Mouse (Mus musculus) macrophage (primary cell): ENCODE measurements around the gene Ppp1r21. TPM values are rescaled to one million over a fixed set of nuclear protein-coding genes. Genes with fewer than 3 reads are reported as not detected.
A peak's percentile ranks its signal among the peaks of the same experiment; 100 is the strongest.

Source experiments
- H3K27ac ChIP-seq: fragments of 350-480 bp; formaldehyde crosslinking; 2 replicates; pipeline ENCODE4 v1.9.0; 2021
- H3K36me3 ChIP-seq: fragments of 350-480 bp; formaldehyde crosslinking; 2 replicates; pipeline ENCODE4 v1.9.0; 2021; ENCODE audit errors: inconsistent target
- H3K4me3 ChIP-seq: fragments of 350-480 bp; formaldehyde crosslinking; 2 replicates; pipeline ENCODE4 v1.9.0; 2021; ENCODE audit errors: inconsistent target
- H3K79me2 ChIP-seq: fragments of 350-480 bp; formaldehyde crosslinking; 2 replicates; pipeline ENCODE4 v1.9.0; 2021; ENCODE audit errors: inconsistent target
- WGBS: methylation state at CpG from one replicate; pipeline ENCODE4 v1.1.7; 2026; ENCODE audit warnings: inconsistent platforms; ENCODE audit not compliant: missing documents; 5-methylcytosine and 5-hydroxymethylcytosine counted together
- polyA plus RNA-seq: library from polyadenylated mRNA; stranded (reverse); fragments of 250-400 nt; gene quantifications from 3 replicates; pipeline ENCODE4 v1.2.4, GENCODE M21; 2018; ENCODE audit warnings: inconsistent platforms

Gene Ppp1r21
- polyA plus RNA-seq, 1 experiment from 2014 or later, result 60.1 TPM

DNA sequence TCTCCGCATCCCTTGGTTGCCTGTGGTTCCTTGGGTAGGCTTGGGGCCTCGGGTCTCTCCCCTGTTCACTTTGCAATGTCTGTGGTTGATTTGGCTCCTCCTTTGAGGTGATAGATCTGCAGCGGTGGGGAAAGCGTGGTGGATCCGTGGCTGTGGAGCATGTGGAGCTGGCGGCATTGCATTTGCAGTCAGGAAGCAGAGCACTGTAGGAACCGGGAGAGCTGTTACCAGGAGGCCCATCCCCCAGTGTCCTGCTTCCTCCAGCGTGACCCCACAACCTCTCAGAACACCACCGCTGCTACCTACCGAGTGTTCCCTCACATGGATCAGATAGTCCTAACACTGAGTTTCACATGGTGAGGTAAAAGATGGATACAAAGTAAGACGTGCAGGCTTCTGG lies 40.9 kb downstream of the Ppp1r21 start:
- H3K36me3 ChIP-seq, result peaks cover 91% of the 10 kb centered on the region
- H3K27ac ChIP-seq, result no peak overlapping the region
- 96% methylated on average over 11 of the region's 11 CpGs for WGBS
- no peaks in the 10 kb centered on the region for H3K79me2 ChIP-seq
- H3K4me3 ChIP-seq, result no peak overlapping the region

DNA sequence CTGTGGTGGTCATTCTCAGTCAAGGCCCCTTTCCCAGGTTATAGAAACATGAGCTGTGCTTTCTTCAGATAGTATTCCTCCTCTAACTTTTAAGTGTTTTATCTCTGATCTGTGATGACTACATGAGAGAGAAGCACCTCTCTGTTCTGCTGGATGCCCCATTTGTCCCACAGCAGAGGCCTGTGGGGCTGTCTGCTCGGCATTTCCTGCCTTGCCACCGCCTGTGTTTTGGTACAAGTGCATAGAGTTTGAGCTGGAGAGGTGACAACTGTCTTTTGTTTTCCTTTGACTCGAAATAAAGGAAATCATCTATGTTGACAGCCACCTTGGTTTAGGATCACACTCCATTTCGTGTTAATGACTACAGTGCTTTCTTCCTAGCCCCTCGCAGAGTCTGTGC lies 44.9 kb downstream of the Ppp1r21 start:
- no peak overlapping the region for H3K4me3 ChIP-seq
- no peak overlapping the region for H3K27ac ChIP-seq
- no peaks in the 10 kb centered on the region for H3K79me2 ChIP-seq
- H3K36me3 ChIP-seq, result peaks cover 94% of the 10 kb centered on the region
- WGBS, result 93% methylated on average over 5 of the region's 5 CpGs

DNA sequence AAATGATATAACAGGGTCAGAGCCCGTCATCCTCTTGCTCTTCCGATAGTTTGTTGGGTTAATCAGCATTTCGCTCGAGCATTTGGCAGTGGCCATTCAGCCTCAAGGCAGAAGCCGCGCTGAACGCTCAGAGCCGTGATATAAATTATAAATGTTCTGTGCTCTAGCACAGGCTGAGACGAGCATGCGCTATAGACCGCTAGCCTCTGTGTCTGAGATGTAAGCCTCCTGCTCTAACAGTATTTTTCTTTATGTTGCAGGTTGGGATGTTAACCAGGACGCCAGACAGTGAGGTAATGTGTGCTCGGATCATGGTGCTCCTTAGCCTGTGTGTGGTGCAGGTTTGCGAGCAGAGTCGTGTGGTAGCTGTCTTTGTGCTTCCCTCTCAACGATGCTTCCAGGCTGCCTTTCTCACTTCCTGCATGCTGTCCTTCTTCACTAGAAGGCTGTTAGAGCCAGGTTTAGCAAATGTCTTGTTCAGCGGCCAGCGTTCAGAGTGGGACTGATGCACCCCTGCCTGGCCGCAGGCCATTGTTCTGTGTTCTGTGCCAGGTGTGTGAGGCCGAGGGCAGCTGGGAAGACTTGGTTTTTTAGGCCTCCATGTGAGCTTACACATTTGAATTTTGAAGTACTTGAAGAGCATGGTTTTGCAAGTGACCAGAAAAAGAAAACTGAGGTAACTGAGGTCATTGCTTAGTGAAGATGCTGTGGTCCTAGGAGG lies 48.8 kb downstream of the Ppp1r21 start:
- peaks cover 96% of the 10 kb centered on the region for H3K36me3 ChIP-seq
- no peak overlapping the region for H3K27ac ChIP-seq
- H3K79me2 ChIP-seq, result no peaks in the 10 kb centered on the region
- no peak overlapping the region for H3K4me3 ChIP-seq
- WGBS, result 96% methylated on average over 19 of the region's 20 CpGs

DNA sequence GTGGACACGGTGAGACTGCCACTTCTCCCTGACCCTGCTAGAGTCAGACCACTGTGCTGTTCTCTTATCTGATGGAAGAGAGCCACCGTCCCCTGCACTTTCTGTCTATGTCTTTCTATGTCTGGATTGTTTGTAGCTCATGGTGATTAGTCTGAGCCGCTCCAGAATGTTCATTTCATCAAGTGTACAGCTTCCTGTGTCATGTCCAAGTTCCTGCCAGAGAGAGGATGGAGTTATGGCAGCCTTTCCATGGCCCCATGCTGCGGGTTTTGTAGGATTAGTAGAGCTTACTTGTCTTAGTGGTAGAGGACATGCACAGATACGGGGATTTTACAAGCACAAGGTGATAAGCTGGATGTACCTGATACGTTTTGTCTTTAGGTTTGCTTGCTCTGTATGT lies 50.6 kb downstream of the Ppp1r21 start:
- no peak overlapping the region for H3K27ac ChIP-seq
- WGBS, result 94% methylated on average over 6 of the region's 6 CpGs
- peaks cover 95% of the 10 kb centered on the region for H3K36me3 ChIP-seq
- no peaks in the 10 kb centered on the region for H3K79me2 ChIP-seq
- H3K4me3 ChIP-seq, result no peak overlapping the region

DNA sequence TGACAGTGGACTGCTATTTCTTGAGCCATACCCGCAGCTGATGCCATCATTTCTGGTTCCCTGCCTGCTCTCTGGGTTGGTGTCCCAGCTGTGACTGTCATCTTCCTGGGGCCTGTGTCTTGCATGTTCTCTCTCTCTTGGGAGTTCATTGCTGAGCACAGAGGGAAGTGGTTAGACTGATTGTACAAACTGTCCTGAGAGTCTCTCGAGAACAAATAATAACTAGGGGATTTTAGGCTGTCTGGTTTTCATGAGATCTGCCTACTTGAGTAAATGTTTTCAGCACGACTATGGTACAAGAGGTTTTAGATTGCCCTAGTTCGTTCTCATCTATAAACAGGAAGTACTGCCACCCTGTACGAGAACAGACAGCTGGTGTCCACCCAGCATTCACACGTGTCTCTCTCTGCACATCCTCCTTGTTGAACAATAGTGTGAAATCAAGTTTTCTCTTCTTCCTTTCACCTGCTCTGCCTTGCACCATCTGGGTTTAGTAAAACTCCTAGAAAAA lies 51.6 kb downstream of the Ppp1r21 start:
- H3K4me3 ChIP-seq, result no peak overlapping the region
- no peak overlapping the region for H3K27ac ChIP-seq
- WGBS, result 61% methylated on average over 6 of the region's 6 CpGs
- H3K79me2 ChIP-seq, result no peaks in the 10 kb centered on the region
- H3K36me3 ChIP-seq, result peaks cover 95% of the 10 kb centered on the region

DNA sequence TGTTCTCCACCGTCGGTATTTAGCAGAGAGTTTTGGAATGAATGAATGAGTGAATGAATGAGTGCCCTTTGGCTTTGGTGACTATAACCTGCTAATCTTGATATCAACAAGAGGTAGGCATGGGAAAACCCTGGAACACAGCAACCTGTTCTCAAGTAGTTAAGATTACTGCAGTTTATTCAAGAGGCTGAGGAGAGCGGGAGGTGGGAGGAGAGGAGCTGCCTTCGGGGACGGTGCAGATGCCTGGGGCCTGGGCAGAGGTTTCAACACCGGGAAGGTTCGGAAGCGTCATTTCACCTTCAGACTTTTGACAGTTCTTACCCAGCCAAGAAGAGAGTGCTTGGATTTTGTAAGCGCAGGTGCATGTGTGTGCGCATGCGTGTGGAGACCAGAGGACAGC lies 53.1 kb downstream of the Ppp1r21 start:
- Histone ChIP-seq H3K79me2 (no peaks in the 10 kb centered on the region), H3K4me3 (no peak overlapping the region), H3K36me3 (peaks cover 95% of the 10 kb centered on the region), H3K27ac (no peak overlapping the region)
- 99% methylated on average over 10 of the region's 11 CpGs for WGBS

DNA sequence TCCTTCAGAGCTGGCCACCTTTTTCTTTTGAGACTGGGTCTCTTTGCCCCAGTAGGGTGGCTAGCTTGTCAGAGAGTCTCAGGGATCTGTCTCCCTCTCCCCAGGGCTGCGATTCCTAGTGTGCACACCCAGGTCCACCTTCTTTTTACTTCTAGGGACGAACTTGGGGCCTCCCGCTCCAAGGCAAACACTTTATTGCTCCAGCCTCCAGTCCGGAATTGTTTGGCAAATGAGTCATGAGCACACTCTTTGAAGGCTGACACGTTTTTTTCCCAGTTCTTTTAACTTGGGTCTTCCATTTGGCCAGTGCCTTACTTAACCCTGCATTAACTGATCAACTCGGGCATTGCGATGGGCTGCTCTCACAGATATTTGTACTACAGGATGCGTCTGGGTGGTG lies 53.5 kb downstream of the Ppp1r21 start:
- Histone ChIP-seq H3K4me3 (no peak overlapping the region), H3K36me3 (peaks cover 96% of the 10 kb centered on the region), H3K27ac (no peak overlapping the region), H3K79me2 (no peaks in the 10 kb centered on the region)
- WGBS, result 94% methylated on average over 8 of the region's 8 CpGs

DNA sequence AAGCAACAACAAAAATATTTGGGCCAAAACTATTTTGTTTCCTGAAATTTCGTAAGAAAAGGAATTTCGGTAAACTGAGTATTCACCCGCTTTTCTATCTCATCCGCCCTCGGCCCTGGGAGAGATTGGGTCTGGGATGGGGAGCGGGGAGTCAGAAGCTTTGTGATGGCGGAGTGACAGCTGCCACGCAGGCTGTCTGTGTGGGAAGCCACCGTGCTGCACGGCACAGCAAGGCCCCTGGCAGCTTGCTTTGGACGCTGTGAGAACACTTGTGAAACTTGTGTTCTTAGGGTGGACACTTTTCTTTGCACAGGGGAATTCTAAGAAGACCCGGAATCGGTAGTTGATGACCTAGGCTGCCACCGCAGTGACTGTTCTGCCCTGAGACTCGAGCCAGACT lies 57.5 kb downstream of the Ppp1r21 start:
- Histone ChIP-seq H3K36me3 (peaks cover 74% of the 10 kb centered on the region), H3K79me2 (no peaks in the 10 kb centered on the region), H3K4me3 (no peak overlapping the region), H3K27ac (no peak overlapping the region)
- WGBS, result 93% methylated on average over 14 of the region's 15 CpGs

DNA sequence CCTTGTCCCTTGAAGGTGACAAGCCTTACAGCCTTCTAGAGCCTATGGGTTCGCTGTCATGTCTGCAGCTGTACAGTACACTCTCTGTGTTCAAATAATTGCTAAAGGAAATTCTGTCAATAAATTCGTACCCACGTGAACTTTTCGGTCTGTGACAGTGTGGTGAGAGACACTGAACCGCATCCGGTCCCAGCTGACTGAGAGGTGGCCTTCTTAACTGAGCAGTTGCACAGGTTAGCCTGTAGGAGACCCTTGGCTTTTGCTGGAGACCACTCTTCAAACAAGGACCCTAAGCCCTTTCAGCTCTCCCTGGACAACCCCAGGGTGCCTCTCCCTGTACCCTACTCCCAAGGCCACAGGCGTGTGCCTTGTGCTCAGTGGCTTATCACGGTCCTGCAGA lies 58.3 kb downstream of the Ppp1r21 start:
- Histone ChIP-seq H3K79me2 (no peaks in the 10 kb centered on the region), H3K27ac (no peak overlapping the region), H3K4me3 (no peak overlapping the region), H3K36me3 (peaks cover 67% of the 10 kb centered on the region)
- WGBS, result 94% methylated on average over 8 of the region's 8 CpGs

DNA sequence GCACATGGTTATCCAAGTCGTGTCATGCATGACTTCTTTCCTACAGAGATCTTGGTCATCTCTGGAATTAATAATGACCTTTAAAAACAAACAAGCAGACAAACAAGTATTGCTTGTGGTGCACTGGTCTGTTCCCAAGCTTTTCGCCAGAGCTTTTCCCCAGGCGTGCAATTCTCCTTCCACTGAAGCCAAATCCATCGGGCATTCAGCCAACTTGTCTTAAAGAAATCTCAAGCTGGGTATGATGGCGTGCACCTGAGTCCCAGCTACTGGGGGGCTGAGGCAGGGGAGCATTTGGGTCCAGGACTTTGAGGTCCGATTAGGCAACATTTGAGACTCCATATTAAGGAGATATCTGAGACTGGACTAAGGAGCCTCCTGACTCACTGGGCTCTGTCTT lies 60.3 kb downstream of the Ppp1r21 start:
- whole genome bisulfite sequencing, result 97% methylated on average over 6 of the region's 6 CpGs
- no peak overlapping the region for H3K4me3 ChIP-seq
- no peak overlapping the region for H3K27ac ChIP-seq
- H3K79me2 ChIP-seq, result no peaks in the 10 kb centered on the region
- peaks cover 49% of the 10 kb centered on the region for H3K36me3 ChIP-seq

DNA sequence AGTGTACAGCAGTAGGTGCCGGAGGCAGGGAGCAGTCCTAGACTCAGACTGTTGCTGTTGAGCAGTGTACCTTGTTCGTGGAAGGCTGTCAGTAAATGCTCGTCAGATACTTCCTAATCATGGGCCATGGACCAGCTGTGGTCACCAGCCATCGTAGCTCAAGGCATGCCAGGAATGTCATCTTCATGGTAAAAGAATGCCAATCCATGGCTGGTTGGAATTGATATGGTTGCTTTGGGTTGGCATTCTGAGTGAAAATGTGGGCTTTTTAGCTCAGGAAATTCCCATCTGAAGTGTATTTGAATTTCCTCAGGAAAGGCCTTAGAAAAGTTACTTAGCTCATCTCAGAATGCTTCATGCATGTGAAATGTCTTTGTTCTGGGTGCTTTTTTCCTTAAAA lies 65.2 kb downstream of the Ppp1r21 start:
- Histone ChIP-seq H3K36me3 (peaks cover 4% of the 10 kb centered on the region), H3K27ac (no peak overlapping the region), H3K4me3 (no peak overlapping the region), H3K79me2 (no peaks in the 10 kb centered on the region)
- 91% methylated on average over 4 of the region's 4 CpGs for WGBS

DNA sequence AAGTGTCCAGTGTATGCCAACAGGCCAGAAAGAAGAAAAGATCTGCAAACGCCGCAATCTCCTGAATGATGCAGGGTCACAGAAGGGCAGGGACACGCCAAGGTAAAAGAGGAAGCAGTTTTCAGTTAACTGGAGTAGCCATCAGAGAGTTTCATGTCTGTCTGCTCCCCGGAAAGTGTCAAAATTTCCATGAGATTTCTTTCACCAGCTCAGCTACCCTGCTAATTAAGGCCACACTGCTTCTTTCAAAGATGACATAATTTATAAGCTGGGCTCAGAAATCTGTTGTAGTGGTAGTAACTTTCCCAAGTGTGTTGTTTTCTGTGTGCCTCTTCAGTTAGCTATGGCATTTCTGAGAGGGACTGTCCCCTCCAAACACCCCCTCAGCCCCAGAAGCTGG lies 66.2 kb downstream of the Ppp1r21 start:
- WGBS, result 67% methylated on average over 4 of the region's 4 CpGs
- no peak overlapping the region for H3K27ac ChIP-seq
- H3K4me3 ChIP-seq, result no peak overlapping the region
- no peaks in the 10 kb centered on the region for H3K79me2 ChIP-seq
- H3K36me3 ChIP-seq, result no peaks in the 10 kb centered on the region

DNA sequence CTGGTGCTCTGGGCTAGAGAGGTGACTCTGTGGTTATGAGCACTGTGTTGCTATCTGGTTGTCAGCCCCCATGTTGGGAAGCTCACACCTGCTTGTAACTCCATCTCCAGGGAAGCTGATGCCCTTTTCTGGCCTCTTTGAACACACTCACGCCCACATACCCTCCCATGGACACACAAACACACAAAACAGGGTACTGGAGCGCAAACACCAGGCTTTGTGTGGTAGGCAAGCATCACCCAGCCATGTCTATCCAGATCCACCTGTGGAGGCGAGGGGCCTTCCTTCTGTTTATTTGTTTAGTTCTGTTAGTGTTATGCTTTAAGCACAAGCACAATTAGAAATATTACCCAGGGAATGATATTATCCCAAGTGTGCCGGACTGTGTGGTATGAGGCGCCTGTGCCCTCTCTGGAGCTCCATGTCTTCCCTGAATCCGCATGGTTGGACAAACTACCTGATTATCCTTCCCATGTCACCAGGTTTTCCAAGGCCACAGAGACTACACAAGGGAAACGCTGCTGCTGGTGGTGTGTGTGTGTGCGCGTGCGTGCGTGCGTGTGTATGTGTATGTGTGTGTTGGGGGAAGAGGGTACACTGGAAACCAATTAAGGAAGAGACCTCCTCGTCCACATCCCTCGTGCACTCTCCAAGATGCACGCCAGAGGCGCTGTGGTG lies 66.8 kb downstream of the Ppp1r21 start:
- 47% methylated on average over 15 of the region's 16 CpGs for whole genome bisulfite sequencing
- H3K36me3 ChIP-seq, result no peaks in the 10 kb centered on the region
- H3K79me2 ChIP-seq, result no peaks in the 10 kb centered on the region
- H3K4me3 ChIP-seq, result peak overlapping the region; percentile 21; the same call in 1 of the 2 replicates
- no peak overlapping the region for H3K27ac ChIP-seq

DNA sequence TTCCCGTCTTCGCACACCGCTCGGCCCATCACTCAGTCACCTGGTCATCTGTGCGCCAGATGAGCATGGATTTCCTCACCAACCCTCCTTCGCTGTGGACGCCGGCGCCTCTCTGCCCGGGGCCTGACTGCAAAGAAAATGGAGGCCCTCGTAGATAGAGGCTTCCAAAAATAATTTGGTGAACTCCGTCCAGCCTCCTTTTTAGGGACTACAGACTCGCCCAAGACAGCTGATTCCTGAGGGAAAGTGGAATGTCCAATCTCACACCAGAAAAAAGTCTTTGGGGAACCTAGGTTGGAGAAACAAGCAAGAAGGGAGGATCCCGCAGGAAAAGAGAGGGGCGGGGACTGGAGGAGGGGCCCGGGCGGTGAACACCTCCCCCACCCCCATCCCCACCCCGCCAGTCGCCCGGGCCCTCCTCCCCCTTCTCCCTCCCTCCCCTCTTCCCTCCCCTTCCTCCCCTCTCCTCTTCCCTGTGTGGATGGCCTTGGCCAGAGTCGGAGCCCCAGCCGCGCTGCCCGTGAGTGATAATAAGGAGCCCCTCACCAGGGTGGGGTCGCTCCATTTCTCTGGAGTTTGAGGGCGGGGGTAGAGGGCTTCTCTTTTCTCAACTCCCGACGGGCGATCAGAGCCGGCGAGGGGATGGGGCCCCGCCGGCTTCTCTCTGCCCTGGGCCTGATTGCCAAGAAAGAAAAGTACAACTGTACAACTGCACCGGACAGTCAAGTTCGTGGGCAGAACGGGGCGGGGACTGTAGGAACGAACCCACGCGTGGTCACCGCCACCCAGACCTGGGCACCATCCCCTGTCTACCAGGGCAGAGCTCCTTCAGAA lies 67.5 kb downstream of the Ppp1r21 start, which contains the start of gene Ston1:
Gene Ston1, plus strand, starts transcription at position 463 of the 834 bp plus-strand sequence.
- no peaks in the 10 kb centered on the region for H3K79me2 ChIP-seq
- WGBS, result 8% methylated on average over 31 of the region's 41 CpGs
- no peaks in the 10 kb centered on the region for H3K36me3 ChIP-seq
- H3K27ac ChIP-seq, result no peak within 1 kb of the TSS
- H3K4me3 ChIP-seq, result peak within 1 kb of the TSS; percentile 21; the same call in 1 of the 2 replicates

DNA sequence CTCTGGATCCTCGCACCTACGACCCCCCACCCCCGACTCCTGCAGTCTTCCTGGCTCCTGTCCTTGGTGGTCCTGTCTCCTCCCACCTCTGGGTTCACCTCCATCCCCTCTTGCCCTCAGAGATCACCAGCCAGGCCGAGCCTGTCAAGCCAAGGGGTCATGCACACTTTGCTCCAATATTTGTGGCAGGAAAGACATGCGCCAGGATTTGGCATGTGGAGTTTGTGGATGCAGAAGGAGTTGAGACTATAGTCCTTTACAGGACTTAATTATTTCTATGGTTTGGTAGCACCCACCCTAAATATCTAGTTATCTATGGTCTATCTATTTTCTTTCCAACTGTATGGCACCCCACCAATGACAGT lies 68.1 kb downstream of the Ppp1r21 start:
- 59% methylated on average over 5 of the region's 5 CpGs for WGBS

More for the DNA sequence above, 68.1 kb downstream of the Ppp1r21 start:
- H3K27ac ChIP-seq, result no peak overlapping the region
- no peaks in the 10 kb centered on the region for H3K79me2 ChIP-seq
- no peaks in the 10 kb centered on the region for H3K36me3 ChIP-seq
- peak overlapping the region; percentile 21; the same call in 1 of the 2 replicates for H3K4me3 ChIP-seq
